Mouse (Mus musculus) hematopoietic multipotent progenitor cell, adult 10-12 weeks (in vitro differentiated cells): Measurements from ENCODE around the gene Olfr612. TPM values are rescaled to one million over a fixed set of nuclear protein-coding genes. Genes with fewer than 3 reads are reported as not detected.

ENCODE experiments used
- polyA plus RNA-seq: library from polyadenylated mRNA; stranded (reverse); fragments of >175 nt; gene quantifications from 2 replicates; pipeline ENCODE4 v1.2.3, GENCODE M21; 2012; ENCODE audit warnings: low replicate concordance

Gene Olfr612
- polyA plus RNA-seq, result not detected in 2 replicates

GRCm38 (mm10) chr7:103542617-103543016 is at the start of gene Olfr612:
TSS of gene Olfr612 (minus strand) at chr7:103542717.

GRCm38 (mm10) chr7:103589803-103590202 is 47.3 kb upstream of the Olfr612 start, which contains the start of gene Olfr618:
TSS of gene Olfr618 (plus strand) at chr7:103590103.

DNA sequence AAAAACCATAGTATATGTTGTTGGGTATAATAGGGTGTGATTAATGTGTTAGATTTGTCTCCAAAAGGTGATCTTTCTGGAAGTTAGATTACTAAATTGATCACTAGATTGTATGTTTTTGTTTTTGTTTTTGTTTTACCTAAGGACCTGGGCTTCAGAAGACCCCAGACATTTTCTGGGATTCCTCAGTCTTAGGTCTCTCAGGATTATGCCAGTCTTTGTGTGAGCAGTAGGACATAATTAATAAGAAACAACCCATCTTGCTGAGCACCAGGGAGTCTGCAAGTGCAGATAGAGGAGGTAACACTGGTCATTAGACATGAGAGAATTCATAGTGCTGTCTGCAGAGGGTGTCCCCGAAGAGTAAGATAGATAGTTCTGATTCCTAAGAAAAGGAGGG is 30.2 kb upstream of the Olfr612 start, which contains the start of gene Olfr617:
Olfr617 (plus strand) TSS at position 301 of the 400 bp plus-strand sequence.

GRCm38 (mm10) chr7:103569043-103569442 is 26.5 kb upstream of the Olfr612 start, which contains the start of gene Olfr616:
TSS of gene Olfr616 (minus strand) at chr7:103569143.

DNA sequence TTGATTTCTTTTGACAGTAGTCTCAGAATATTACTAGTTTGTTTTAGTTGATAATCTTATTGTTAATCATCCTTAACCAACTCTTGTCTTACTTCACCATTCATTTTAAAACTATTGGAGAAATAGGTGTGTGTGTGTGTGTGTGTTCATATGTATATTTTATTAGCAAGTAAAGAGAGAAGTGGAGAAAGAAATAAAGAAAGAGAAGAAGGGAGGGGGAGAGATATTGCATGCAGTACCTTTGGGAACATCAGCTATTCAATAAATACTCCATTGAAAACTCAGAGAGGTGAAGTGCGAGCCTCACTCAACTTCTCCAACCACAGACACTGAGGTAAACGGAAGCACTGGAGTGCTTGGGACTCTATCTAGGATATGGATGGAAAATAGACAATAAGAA is 13.3 kb upstream of the Olfr612 start, which contains the start of gene Olfr615:
Olfr615 (plus strand) TSS at position 301 of the 400 bp plus-strand sequence.

DNA sequence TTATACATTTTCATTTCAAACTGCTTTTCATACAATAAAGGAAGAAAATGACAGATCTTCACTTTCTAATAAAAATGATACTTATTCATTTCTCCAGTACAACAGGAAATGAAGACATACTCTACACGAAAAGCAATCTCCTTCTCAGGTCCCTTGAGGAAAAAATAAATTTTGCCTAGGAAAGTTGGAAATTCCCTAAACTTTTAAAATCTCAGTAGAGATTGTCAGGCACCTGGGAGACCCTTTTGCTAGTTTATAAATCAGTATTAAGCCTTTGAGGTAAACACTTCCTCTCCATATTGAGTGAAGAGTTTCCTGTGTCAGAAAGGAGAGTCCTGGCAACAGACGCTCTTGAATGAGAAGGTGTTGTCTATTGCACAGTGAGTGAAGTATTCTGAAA is 5.3 kb upstream of the Olfr612 start, which contains the start of gene Olfr613:
Olfr613 (plus strand) TSS at position 301 of the 400 bp plus-strand sequence.

DNA sequence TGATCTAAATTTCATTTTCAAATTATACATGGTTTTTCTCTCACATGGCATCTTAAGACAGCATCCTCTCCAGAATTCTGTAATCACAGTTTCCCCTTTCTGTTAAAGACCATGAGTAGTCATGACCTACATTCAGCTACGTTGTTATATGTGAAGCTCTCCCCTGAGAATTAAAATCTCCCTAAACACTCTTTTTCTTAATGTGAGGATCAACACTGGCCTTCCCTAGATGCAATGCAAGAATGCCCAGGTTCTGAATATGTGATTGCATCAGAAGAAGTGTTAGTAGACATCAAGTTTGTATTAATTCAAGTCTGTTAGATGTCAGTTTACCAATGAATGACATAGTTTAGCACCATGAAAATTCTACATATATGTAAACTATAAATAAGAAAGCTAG is 21.8 kb downstream of the Olfr612 start, which contains the start of gene Olfr611:
Olfr611 (minus strand) TSS at position 101 of the 400 bp plus-strand sequence.

DNA sequence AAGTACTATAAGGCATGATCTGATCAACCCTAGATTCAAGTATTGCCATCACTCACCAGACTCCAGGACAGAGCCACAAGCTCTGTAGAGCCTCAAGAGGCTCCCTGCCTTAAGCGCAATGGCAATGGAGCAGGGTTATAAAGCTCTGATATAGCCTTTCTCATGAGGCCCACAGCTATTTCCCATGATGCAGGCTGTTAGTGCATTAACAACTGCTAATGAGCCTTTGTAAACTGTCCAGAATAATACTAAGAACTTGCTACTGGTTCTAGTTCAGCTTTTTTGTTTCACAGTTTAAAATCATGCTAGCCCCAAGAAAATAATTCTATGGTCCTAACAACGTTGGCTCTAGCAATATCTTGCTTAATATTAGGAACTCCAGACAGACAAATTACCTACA is 30.5 kb downstream of the Olfr612 start, which contains the start of gene Olfr610:
Olfr610 (minus strand) TSS at position 101 of the 400 bp plus-strand sequence.

GRCm38 (mm10) chr7:103497962-103498361 is 44.6 kb downstream of the Olfr612 start, which contains the start of gene Olfr609:
TSS of gene Olfr609 (minus strand) at chr7:103498062.

Other genes with a start within 250 kb of the Olfr612 start
- not detected in 2 replicates for gene Olfr596, start 237.1 kb downstream of the Olfr612 start, polyA plus RNA-seq
- gene Olfr597, start 226.4 kb downstream of the Olfr612 start, polyA plus RNA-seq, result not detected in 2 replicates
- gene Olfr598, start 219.1 kb downstream of the Olfr612 start, polyA plus RNA-seq, result not detected in 2 replicates
- not detected in 2 replicates for gene Olfr599, start 206.8 kb downstream of the Olfr612 start, polyA plus RNA-seq
- not detected in 2 replicates for gene Olfr600, start 193.0 kb downstream of the Olfr612 start, polyA plus RNA-seq
- gene Olfr601, start 180.1 kb downstream of the Olfr612 start, polyA plus RNA-seq, result not detected in 2 replicates
- not detected in 2 replicates for gene Olfr603, start 156.5 kb downstream of the Olfr612 start, polyA plus RNA-seq
- not detected in 2 replicates for gene Usp17lc, start 127.6 kb downstream of the Olfr612 start, polyA plus RNA-seq
- gene Olfr605, start 97.3 kb downstream of the Olfr612 start, polyA plus RNA-seq, result not detected in 2 replicates
- gene Olfr606, start 93.7 kb downstream of the Olfr612 start, polyA plus RNA-seq, result not detected in 2 replicates
- not detected in 2 replicates for gene Olfr607, start 78.6 kb downstream of the Olfr612 start, polyA plus RNA-seq
- not detected in 2 replicates for gene Olfr608, start 72.8 kb downstream of the Olfr612 start, polyA plus RNA-seq
- gene Olfr609, start 44.7 kb downstream of the Olfr612 start, polyA plus RNA-seq, result not detected in 2 replicates
- not detected in 2 replicates for gene Olfr610, start 30.6 kb downstream of the Olfr612 start, polyA plus RNA-seq
- gene Olfr611, start 21.9 kb downstream of the Olfr612 start, polyA plus RNA-seq, result not detected in 2 replicates
- not detected in 2 replicates for gene Olfr613, start 5.4 kb upstream of the Olfr612 start, polyA plus RNA-seq
- not detected in 2 replicates for gene Olfr615, start 13.4 kb upstream of the Olfr612 start, polyA plus RNA-seq
- not detected in 2 replicates for gene Olfr616, start 26.4 kb upstream of the Olfr612 start, polyA plus RNA-seq
- gene Olfr617, start 30.3 kb upstream of the Olfr612 start, polyA plus RNA-seq, result not detected in 2 replicates
- 0.15 TPM in 1 of 2 replicates, not detected in the other for gene Olfr618, start 47.4 kb upstream of the Olfr612 start, polyA plus RNA-seq
- not detected in 2 replicates for gene Olfr619, start 57.9 kb upstream of the Olfr612 start, polyA plus RNA-seq
- gene Olfr620, start 69.8 kb upstream of the Olfr612 start, polyA plus RNA-seq, result not detected in 2 replicates
- not detected in 2 replicates for gene Olfr622, start 100.0 kb upstream of the Olfr612 start, polyA plus RNA-seq
- not detected in 2 replicates for gene Olfr623, start 121.0 kb upstream of the Olfr612 start, polyA plus RNA-seq
- gene Olfr624, start 128.5 kb upstream of the Olfr612 start, polyA plus RNA-seq, result not detected in 2 replicates
- gene Olfr625-ps1, start 140.0 kb upstream of the Olfr612 start, polyA plus RNA-seq, result not detected in 2 replicates
- gene Olfr243, start 172.0 kb upstream of the Olfr612 start, polyA plus RNA-seq, result not detected in 2 replicates
- gene Olfr628, start 187.7 kb upstream of the Olfr612 start, polyA plus RNA-seq, result not detected in 2 replicates
- gene Olfr629, start 202.2 kb upstream of the Olfr612 start, polyA plus RNA-seq, result not detected in 2 replicates
- not detected in 2 replicates for gene Olfr630, start 214.6 kb upstream of the Olfr612 start, polyA plus RNA-seq
- gene Olfr69, start 228.9 kb upstream of the Olfr612 start, polyA plus RNA-seq, result not detected in 2 replicates
- not detected in 2 replicates for gene Olfr68, start 237.0 kb upstream of the Olfr612 start, polyA plus RNA-seq
- not detected in 2 replicates for gene Olfr67, start 249.1 kb upstream of the Olfr612 start, polyA plus RNA-seq